Mouse (Mus musculus): ENCODE results near the gene Nhej1. TPM values are rescaled to one million over a fixed set of nuclear protein-coding genes. Genes with fewer than 3 reads are reported as not detected.

Nhej1 gene
- polyA plus RNA-seq, 1 experiment from 2014 or later, result 8.8 TPM

DNA sequence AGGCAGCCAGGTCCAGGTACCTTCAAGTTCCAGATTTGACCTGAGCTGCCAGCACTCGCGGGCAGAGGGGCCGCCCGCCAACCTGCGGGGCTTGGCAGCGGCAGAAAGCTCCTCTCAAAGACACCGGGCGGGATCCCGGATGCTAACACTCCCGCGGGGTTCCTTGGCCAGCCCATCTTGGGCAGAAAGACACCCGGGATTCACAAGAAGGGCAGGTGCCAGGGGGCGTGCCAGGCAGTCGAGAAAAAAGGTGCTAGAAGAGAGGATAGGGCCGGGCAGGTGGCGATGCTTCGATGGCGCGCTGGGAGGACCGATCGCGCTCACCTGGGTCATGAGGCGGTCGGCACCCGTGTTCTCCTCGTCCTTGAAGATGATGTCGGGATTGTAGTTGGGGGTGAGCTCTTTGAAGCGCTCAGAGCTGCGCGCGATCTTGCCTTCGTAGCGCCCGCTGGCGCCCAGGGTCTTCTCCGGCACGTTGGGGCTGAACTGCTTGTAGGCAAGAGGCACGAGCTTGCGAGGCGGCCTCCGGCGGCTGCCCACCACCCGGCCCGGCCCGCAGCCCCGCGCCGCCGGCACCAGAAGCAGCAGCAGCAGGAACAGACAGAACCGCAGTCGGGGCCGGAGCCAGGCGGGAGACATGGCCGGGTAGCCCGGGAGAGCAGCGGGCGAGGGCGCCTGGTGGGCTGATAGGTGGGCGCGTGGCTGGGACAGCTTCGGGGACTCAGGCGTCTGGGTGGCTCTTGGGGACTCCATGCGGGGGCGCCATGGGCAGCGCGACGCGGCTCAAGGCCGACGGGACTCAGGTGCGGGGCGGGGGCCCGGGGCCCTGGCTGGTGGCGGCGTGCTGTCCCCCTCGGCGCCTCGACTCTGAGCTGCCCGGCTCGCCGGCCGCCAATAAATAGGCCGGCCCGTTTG is 174.2 kb downstream of the Nhej1 start:
- Histone ChIP-seq H3K27me3 (ENCODE audit: control insufficient read depth, insufficient read depth, low read length) (peaks cover 94% of the 10 kb centered on the region), H3K4me3 (ENCODE audit: low read length) (peak overlapping the region; percentile 45), H3K4me1 (ENCODE audit: control insufficient read depth, insufficient read depth, low read length) (peaks cover 26% of the 10 kb centered on the region), H3K9ac (ENCODE audit: low read length) (no peak overlapping the region), H3K36me3 (ENCODE audit: control insufficient read depth, insufficient read depth) (no peaks in the 10 kb centered on the region), H3K27ac (ENCODE audit: low read length) (no peak overlapping the region), H3K9me3 (replicated peaks; ENCODE audit: control insufficient read depth, low read length) (no peaks in the 10 kb centered on the region), H3K4me2 (ENCODE audit: low read depth, low read length) (peak overlapping the region; percentile 62)
- under 1% methylated on average over 82 of the region's 84 CpGs for WGBS
- no peak for ATAC-seq (replicated peaks; ENCODE audit: extremely low read depth, insufficient read depth, low FRiP score)

GRCm38 (mm10) chr1:74950066-74950465 is 174.9 kb downstream of the Nhej1 start:
- Histone ChIP-seq H3K9me3 (replicated peaks; ENCODE audit: control insufficient read depth, low read length) (no peaks in the 10 kb centered on the region), H3K27ac (ENCODE audit: low read length) (no peak overlapping the region), H3K36me3 (ENCODE audit: control insufficient read depth, insufficient read depth) (no peaks in the 10 kb centered on the region), H3K4me3 (ENCODE audit: low read length) (peak overlapping the region; percentile 45), H3K9ac (ENCODE audit: low read length) (no peak overlapping the region), H3K27me3 (ENCODE audit: control insufficient read depth, insufficient read depth, low read length) (peaks cover 97% of the 10 kb centered on the region), H3K4me1 (ENCODE audit: control insufficient read depth, insufficient read depth, low read length) (peaks cover 26% of the 10 kb centered on the region), H3K4me2 (ENCODE audit: low read depth, low read length) (peak overlapping the region; percentile 62; the same call in 1 of the 2 replicates)
- ATAC-seq (replicated peaks; ENCODE audit: extremely low read depth, insufficient read depth, low FRiP score), result no peak
- WGBS, result 1% methylated on average over 16 of the region's 16 CpGs

GRCm38 (mm10) chr1:74949666-74950050 is 175.3 kb downstream of the Nhej1 start:
- 3% methylated on average over 24 of the region's 24 CpGs for WGBS
- Histone ChIP-seq H3K4me3 (ENCODE audit: low read length) (peak overlapping the region; percentile 19), H3K27ac (ENCODE audit: low read length) (no peak overlapping the region), H3K9ac (ENCODE audit: low read length) (no peak overlapping the region), H3K4me2 (ENCODE audit: low read depth, low read length) (peak overlapping the region; percentile 62; the same call in 1 of the 2 replicates), H3K36me3 (ENCODE audit: control insufficient read depth, insufficient read depth) (no peaks in the 10 kb centered on the region), H3K27me3 (ENCODE audit: control insufficient read depth, insufficient read depth, low read length) (peaks cover 97% of the 10 kb centered on the region), H3K9me3 (replicated peaks; ENCODE audit: control insufficient read depth, low read length) (no peaks in the 10 kb centered on the region), H3K4me1 (ENCODE audit: control insufficient read depth, insufficient read depth, low read length) (peaks cover 26% of the 10 kb centered on the region)
- no peak for ATAC-seq (replicated peaks; ENCODE audit: extremely low read depth, insufficient read depth, low FRiP score)

DNA sequence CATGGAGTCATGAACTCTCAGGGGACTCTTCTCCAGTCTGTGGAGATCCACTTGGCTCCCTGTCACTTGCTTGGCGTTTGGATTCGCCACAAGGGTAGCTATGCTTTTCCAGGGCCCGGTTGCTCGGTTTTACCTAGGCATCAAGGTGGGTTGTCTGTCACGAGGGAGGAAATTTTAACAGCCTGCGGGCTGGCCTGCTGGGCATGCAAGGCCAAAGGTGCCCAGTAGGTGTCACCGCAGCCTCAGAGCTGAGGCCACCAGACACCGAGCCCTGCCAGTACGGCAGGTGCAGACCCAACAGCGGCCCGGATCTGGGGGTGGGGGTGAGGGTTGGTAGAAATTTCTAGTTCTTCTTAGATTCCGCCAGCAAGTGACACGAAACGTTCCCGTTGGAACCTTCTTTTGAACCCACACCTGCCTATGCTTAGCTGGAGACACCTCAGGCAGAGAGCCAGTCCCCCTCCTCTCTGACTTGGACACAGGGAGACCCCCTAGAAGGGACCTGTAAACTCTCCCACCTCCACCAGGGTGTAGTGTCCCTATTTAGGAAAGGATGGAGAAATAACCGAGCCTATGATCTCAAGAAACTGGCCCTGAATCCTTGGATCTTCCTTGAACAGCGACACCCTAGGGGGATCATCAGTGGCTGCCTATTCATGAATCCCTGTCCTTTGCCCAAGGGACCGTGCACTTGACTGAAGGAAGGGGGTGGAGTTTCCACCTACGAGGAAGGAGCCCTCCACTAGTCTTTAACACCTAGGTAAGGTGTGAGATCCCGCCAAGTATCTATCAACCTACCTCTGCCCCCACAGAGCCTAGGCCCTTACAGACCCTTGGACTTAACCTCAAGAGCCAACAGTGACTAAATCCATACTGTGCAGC is 176.0 kb downstream of the Nhej1 start:
- H3K9me3 ChIP-seq (replicated peaks; ENCODE audit: control insufficient read depth, low read length), result no peaks in the 10 kb centered on the region
- peaks cover 97% of the 10 kb centered on the region for H3K27me3 ChIP-seq (ENCODE audit: control insufficient read depth, insufficient read depth, low read length)
- peak; percentile 49; the same call in 1 of the 2 replicates for ATAC-seq (replicated peaks; ENCODE audit: extremely low read depth, insufficient read depth, low FRiP score)
- no peaks in the 10 kb centered on the region for H3K36me3 ChIP-seq (ENCODE audit: control insufficient read depth, insufficient read depth)
- peak overlapping the region; percentile 66; the same call in 1 of the 2 replicates for H3K4me2 ChIP-seq (ENCODE audit: low read depth, low read length)
- no peak overlapping the region for H3K9ac ChIP-seq (ENCODE audit: low read length)
- WGBS, result 3% methylated on average over 20 of the region's 20 CpGs
- no peak overlapping the region for H3K27ac ChIP-seq (ENCODE audit: low read length)
- 0 out of 2 replicates have a peak overlapping the region, but pooled peaks have one; percentile 6 for H3K4me3 ChIP-seq (ENCODE audit: low read length)
- peaks cover 26% of the 10 kb centered on the region for H3K4me1 ChIP-seq (ENCODE audit: control insufficient read depth, insufficient read depth, low read length)

GRCm38 (mm10) chr1:74947986-74948670 is 176.9 kb downstream of the Nhej1 start:
- H3K27ac ChIP-seq (ENCODE audit: low read length), result no peak overlapping the region
- no peaks in the 10 kb centered on the region for H3K36me3 ChIP-seq (ENCODE audit: control insufficient read depth, insufficient read depth)
- 4% methylated on average over 38 of the region's 41 CpGs for WGBS
- no peak for ATAC-seq (replicated peaks; ENCODE audit: extremely low read depth, insufficient read depth, low FRiP score)
- no peaks in the 10 kb centered on the region for H3K9me3 ChIP-seq (replicated peaks; ENCODE audit: control insufficient read depth, low read length)
- H3K9ac ChIP-seq (ENCODE audit: low read length), result 0 out of 2 replicates have a peak overlapping the region, but pooled peaks have one; percentile 15
- H3K4me1 ChIP-seq (ENCODE audit: control insufficient read depth, insufficient read depth, low read length), result peaks cover 26% of the 10 kb centered on the region
- H3K4me2 ChIP-seq (ENCODE audit: low read depth, low read length), result peak overlapping the region; percentile 66
- H3K4me3 ChIP-seq (ENCODE audit: low read length), result peak overlapping the region; percentile 48
- H3K27me3 ChIP-seq (ENCODE audit: control insufficient read depth, insufficient read depth, low read length), result peaks cover 94% of the 10 kb centered on the region

DNA sequence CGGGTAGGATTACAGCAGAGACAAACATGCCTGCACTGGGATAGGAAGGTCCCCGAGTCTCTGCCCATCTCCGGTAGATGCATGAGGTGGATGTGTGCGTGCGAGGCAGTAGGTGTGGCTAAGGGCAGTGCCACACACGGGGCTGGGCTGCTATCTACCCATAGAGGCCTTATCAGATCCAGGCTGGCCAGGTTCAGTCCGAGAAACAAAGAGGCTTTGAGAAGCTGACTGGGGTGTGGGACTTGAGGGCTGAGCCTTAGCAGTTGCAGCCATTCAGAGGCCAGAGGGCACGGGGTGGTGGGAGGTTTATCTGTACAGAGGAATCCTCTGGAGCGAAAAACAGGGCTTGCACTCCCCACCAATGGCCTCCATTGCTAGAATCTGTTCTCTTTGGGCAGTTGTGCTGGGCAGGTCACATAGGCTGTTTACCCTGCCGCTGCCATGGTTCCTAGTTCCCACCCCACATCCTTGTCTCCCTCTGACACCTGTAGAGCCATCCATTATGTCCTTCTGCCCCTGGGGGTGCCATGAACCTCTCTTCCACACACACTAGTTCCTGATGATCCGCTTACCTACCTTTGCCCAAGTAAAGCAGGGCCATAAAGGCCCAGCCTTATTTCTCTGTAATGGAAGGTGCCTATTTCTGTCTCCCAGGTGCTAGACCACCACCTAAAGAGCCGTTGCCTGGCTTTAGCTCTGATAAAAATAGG is 183.2 kb downstream of the Nhej1 start:
- Histone ChIP-seq H3K4me2 (ENCODE audit: low read depth, low read length) (no peak overlapping the region), H3K9ac (ENCODE audit: low read length) (no peak overlapping the region), H3K36me3 (ENCODE audit: control insufficient read depth, insufficient read depth) (no peaks in the 10 kb centered on the region), H3K27ac (ENCODE audit: low read length) (no peak overlapping the region), H3K27me3 (ENCODE audit: control insufficient read depth, insufficient read depth, low read length) (peaks cover 47% of the 10 kb centered on the region), H3K9me3 (replicated peaks; ENCODE audit: control insufficient read depth, low read length) (no peaks in the 10 kb centered on the region), H3K4me3 (ENCODE audit: low read length) (no peak overlapping the region), H3K4me1 (ENCODE audit: control insufficient read depth, insufficient read depth, low read length) (no peaks in the 10 kb centered on the region)
- no peak for ATAC-seq (replicated peaks; ENCODE audit: extremely low read depth, insufficient read depth, low FRiP score)
- 49% methylated on average over 12 of the region's 12 CpGs for WGBS

DNA sequence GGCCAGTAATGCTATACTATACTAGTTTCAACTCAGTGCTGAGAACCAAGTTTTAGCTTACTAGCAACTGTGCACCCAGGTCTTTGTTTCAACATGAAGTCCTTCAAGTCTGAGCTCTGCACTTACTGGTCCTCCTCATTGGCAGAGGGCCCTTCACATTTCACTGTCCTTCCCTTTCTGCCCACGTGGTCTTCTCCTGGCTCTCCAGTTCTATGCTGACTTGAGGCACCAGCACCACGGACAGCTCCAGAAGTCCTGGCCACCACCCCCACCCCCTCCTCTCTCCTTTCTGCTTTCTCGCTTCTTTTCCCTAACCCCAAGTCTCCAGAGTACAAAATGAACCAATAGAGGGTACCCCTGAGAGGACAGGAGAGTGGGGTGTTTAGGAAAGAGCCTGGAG is 185.2 kb downstream of the Nhej1 start:
- Histone ChIP-seq H3K36me3 (ENCODE audit: control insufficient read depth, insufficient read depth) (no peaks in the 10 kb centered on the region), H3K27ac (ENCODE audit: low read length) (no peak overlapping the region), H3K9me3 (replicated peaks; ENCODE audit: control insufficient read depth, low read length) (no peaks in the 10 kb centered on the region), H3K27me3 (ENCODE audit: control insufficient read depth, insufficient read depth, low read length) (peaks cover 40% of the 10 kb centered on the region), H3K4me2 (ENCODE audit: low read depth, low read length) (no peak overlapping the region), H3K9ac (ENCODE audit: low read length) (no peak overlapping the region), H3K4me3 (ENCODE audit: low read length) (no peak overlapping the region), H3K4me1 (ENCODE audit: control insufficient read depth, insufficient read depth, low read length) (no peaks in the 10 kb centered on the region)
- ATAC-seq (replicated peaks; ENCODE audit: extremely low read depth, insufficient read depth, low FRiP score), result no peak
- WGBS, result 14% methylated on average over 3 of the region's 3 CpGs

- no peaks in the 10 kb centered on the region for H3K4me1 ChIP-seq (ENCODE audit: control insufficient read depth, insufficient read depth, low read length)
- no peak for ATAC-seq (replicated peaks; ENCODE audit: extremely low read depth, insufficient read depth, low FRiP score)
- WGBS, result 40% methylated on average over 12 of the region's 12 CpGs
- no peak overlapping the region for H3K4me2 ChIP-seq (ENCODE audit: low read depth, low read length)
- H3K9ac ChIP-seq (ENCODE audit: low read length), result no peak overlapping the region
- peaks cover 41% of the 10 kb centered on the region for H3K27me3 ChIP-seq (ENCODE audit: control insufficient read depth, insufficient read depth, low read length)
- no peaks in the 10 kb centered on the region for H3K9me3 ChIP-seq (replicated peaks; ENCODE audit: control insufficient read depth, low read length)
- no peak overlapping the region for H3K27ac ChIP-seq (ENCODE audit: low read length)
- no peaks in the 10 kb centered on the region for H3K36me3 ChIP-seq (ENCODE audit: control insufficient read depth, insufficient read depth)
- no peak overlapping the region for H3K4me3 ChIP-seq (ENCODE audit: low read length)
These were observed 188.7 kb downstream of the Nhej1 start for GRCm38 (mm10) chr1:74936221-74936830.
